Mouse (Mus musculus): ENCODE results near the gene Man1c1. TPM values are rescaled to one million over a fixed set of nuclear protein-coding genes. Genes with fewer than 3 reads are reported as not detected.

Gene Man1c1
- 3.9 and 4.1 TPM in 2 replicates for polyA plus RNA-seq (2014; fragmentation: Nextera tagmentation; extraction: Ambion mirVana)

- DNase-seq (ENCODE audit: low spot score) = peak; percentile 100
- H3K27me3 ChIP-seq (replicated peaks; ENCODE audit: control insufficient read depth, insufficient read depth, low read length) = peaks cover 27% of the 10 kb centered on the region
- peaks cover 17% of the 10 kb centered on the region for H3K4me1 ChIP-seq (replicated peaks; ENCODE audit: control insufficient read depth, insufficient read depth, low read length)
- WGBS = 1% methylated on average over 77 of the region's 81 CpGs
- peak within 1 kb of the TSS; percentile 62 for H3K9ac ChIP-seq (ENCODE audit: low read depth, low read length)
- 0 out of 2 replicates have a peak within 1 kb of the TSS, but pooled peaks have one; percentile 13 for H3K27ac ChIP-seq (ENCODE audit: low read depth, low read length)
- H3K4me2 ChIP-seq = peak within 1 kb of the TSS; percentile 88
- H3K36me3 ChIP-seq (ENCODE audit: control insufficient read depth, insufficient read depth, low read length) = no peaks in the 10 kb centered on the region
- ATAC-seq (replicated peaks; ENCODE audit: low FRiP score) = peak; percentile 93
- no peaks in the 10 kb centered on the region for H3K9me3 ChIP-seq (ENCODE audit: control insufficient read depth, low read length)
- H3K4me3 ChIP-seq (ENCODE audit: low read depth, low read length) = peak within 1 kb of the TSS; percentile 60
Observed at GRCm38 (mm10) chr4:134703835-134704546, at the start of gene Man1c1. Gene Man1c1 (minus strand): TSS chr4:134704290.

GRCm38 (mm10) chr4:134753516-134754261, 49.6 kb upstream of the Man1c1 start:
- Histone ChIP-seq H3K27ac (ENCODE audit: low read depth, low read length) (peak overlapping the region; percentile 68), H3K4me3 (ENCODE audit: low read depth, low read length) (no peak overlapping the region), H3K36me3 (ENCODE audit: control insufficient read depth, insufficient read depth, low read length) (peaks cover 14% of the 10 kb centered on the region), H3K4me1 (replicated peaks; ENCODE audit: control insufficient read depth, insufficient read depth, low read length) (peaks cover 83% of the 10 kb centered on the region), H3K27me3 (replicated peaks; ENCODE audit: control insufficient read depth, insufficient read depth, low read length) (no peaks in the 10 kb centered on the region), H3K9me3 (ENCODE audit: control insufficient read depth, low read length) (no peaks in the 10 kb centered on the region), H3K4me2 (no peak overlapping the region; the same call in 1 of the 2 replicates), H3K9ac (ENCODE audit: low read depth, low read length) (peak overlapping the region; percentile 35; the same call in 1 of the 2 replicates)
- WGBS = 45% methylated on average over 17 of the region's 17 CpGs
- ATAC-seq (replicated peaks; ENCODE audit: low FRiP score) (no peak), DNase-seq (ENCODE audit: low spot score) (no peak)

GRCm38 (mm10) chr4:134752911-134753426, 48.9 kb upstream of the Man1c1 start:
- no peaks in the 10 kb centered on the region for H3K27me3 ChIP-seq (replicated peaks; ENCODE audit: control insufficient read depth, insufficient read depth, low read length)
- DNase-seq (ENCODE audit: low spot score) = no peak
- H3K9me3 ChIP-seq (ENCODE audit: control insufficient read depth, low read length) = no peaks in the 10 kb centered on the region
- H3K36me3 ChIP-seq (ENCODE audit: control insufficient read depth, insufficient read depth, low read length) = peaks cover 21% of the 10 kb centered on the region
- 63% methylated on average over 11 of the region's 11 CpGs for WGBS
- H3K27ac ChIP-seq (ENCODE audit: low read depth, low read length) = 0 out of 2 replicates have a peak overlapping the region, but pooled peaks have one; percentile 89
- no peak overlapping the region for H3K4me2 ChIP-seq
- peaks cover 77% of the 10 kb centered on the region for H3K4me1 ChIP-seq (replicated peaks; ENCODE audit: control insufficient read depth, insufficient read depth, low read length)
- no peak overlapping the region for H3K9ac ChIP-seq (ENCODE audit: low read depth, low read length)
- no peak overlapping the region for H3K4me3 ChIP-seq (ENCODE audit: low read depth, low read length)
- no peak for ATAC-seq (replicated peaks; ENCODE audit: low FRiP score)

GRCm38 (mm10) chr4:134751682-134752380, 47.7 kb upstream of the Man1c1 start:
- peak overlapping the region; percentile 52; the same call in 1 of the 2 replicates for H3K9ac ChIP-seq (ENCODE audit: low read depth, low read length)
- H3K36me3 ChIP-seq (ENCODE audit: control insufficient read depth, insufficient read depth, low read length) = peaks cover 30% of the 10 kb centered on the region
- H3K27me3 ChIP-seq (replicated peaks; ENCODE audit: control insufficient read depth, insufficient read depth, low read length) = no peaks in the 10 kb centered on the region
- H3K9me3 ChIP-seq (ENCODE audit: control insufficient read depth, low read length) = no peaks in the 10 kb centered on the region
- H3K4me1 ChIP-seq (replicated peaks; ENCODE audit: control insufficient read depth, insufficient read depth, low read length) = peaks cover 71% of the 10 kb centered on the region
- H3K4me3 ChIP-seq (ENCODE audit: low read depth, low read length) = no peak overlapping the region
- no peak for DNase-seq (ENCODE audit: low spot score)
- WGBS = 53% methylated on average over 18 of the region's 18 CpGs
- peak; percentile 87 for ATAC-seq (replicated peaks; ENCODE audit: low FRiP score)
- peak overlapping the region; percentile 54 for H3K4me2 ChIP-seq
- peak overlapping the region; percentile 89 for H3K27ac ChIP-seq (ENCODE audit: low read depth, low read length)

GRCm38 (mm10) chr4:134750825-134751224, 46.7 kb upstream of the Man1c1 start:
- Histone ChIP-seq H3K27ac (ENCODE audit: low read depth, low read length) (peak overlapping the region; percentile 89; the same call in 1 of the 2 replicates), H3K27me3 (replicated peaks; ENCODE audit: control insufficient read depth, insufficient read depth, low read length) (no peaks in the 10 kb centered on the region), H3K9me3 (ENCODE audit: control insufficient read depth, low read length) (no peaks in the 10 kb centered on the region), H3K9ac (ENCODE audit: low read depth, low read length) (no peak overlapping the region), H3K4me1 (replicated peaks; ENCODE audit: control insufficient read depth, insufficient read depth, low read length) (peaks cover 61% of the 10 kb centered on the region), H3K4me2 (no peak overlapping the region), H3K4me3 (ENCODE audit: low read depth, low read length) (no peak overlapping the region), H3K36me3 (ENCODE audit: control insufficient read depth, insufficient read depth, low read length) (peaks cover 39% of the 10 kb centered on the region)
- ATAC-seq (replicated peaks; ENCODE audit: low FRiP score) = no peak
- 78% methylated on average over 6 of the region's 6 CpGs for WGBS
- DNase-seq (ENCODE audit: low spot score) = no peak

GRCm38 (mm10) chr4:134750263-134750662, 46.2 kb upstream of the Man1c1 start:
- no peak for ATAC-seq (replicated peaks; ENCODE audit: low FRiP score)
- Histone ChIP-seq H3K9ac (ENCODE audit: low read depth, low read length) (no peak overlapping the region), H3K4me3 (ENCODE audit: low read depth, low read length) (no peak overlapping the region), H3K9me3 (ENCODE audit: control insufficient read depth, low read length) (no peaks in the 10 kb centered on the region), H3K27me3 (replicated peaks; ENCODE audit: control insufficient read depth, insufficient read depth, low read length) (no peaks in the 10 kb centered on the region), H3K36me3 (ENCODE audit: control insufficient read depth, insufficient read depth, low read length) (peaks cover 40% of the 10 kb centered on the region), H3K27ac (ENCODE audit: low read depth, low read length) (no peak overlapping the region; the same call in 1 of the 2 replicates), H3K4me1 (replicated peaks; ENCODE audit: control insufficient read depth, insufficient read depth, low read length) (peaks cover 55% of the 10 kb centered on the region), H3K4me2 (no peak overlapping the region)
- 76% methylated on average over 5 of the region's 5 CpGs for WGBS
- no peak for DNase-seq (ENCODE audit: low spot score)

- peaks cover 35% of the 10 kb centered on the region for H3K36me3 ChIP-seq (ENCODE audit: control insufficient read depth, insufficient read depth, low read length)
- DNase-seq (ENCODE audit: low spot score) (peak; percentile 69), ATAC-seq (replicated peaks; ENCODE audit: low FRiP score) (peak; percentile 32)
- 54% methylated on average over 21 of the region's 21 CpGs for WGBS
- no peak overlapping the region for H3K4me3 ChIP-seq (ENCODE audit: low read depth, low read length)
- H3K27me3 ChIP-seq (replicated peaks; ENCODE audit: control insufficient read depth, insufficient read depth, low read length) = no peaks in the 10 kb centered on the region
- H3K4me2 ChIP-seq = no peak overlapping the region
- H3K27ac ChIP-seq (ENCODE audit: low read depth, low read length) = 0 out of 2 replicates have a peak overlapping the region, but pooled peaks have one; percentile 4
- peaks cover 47% of the 10 kb centered on the region for H3K4me1 ChIP-seq (replicated peaks; ENCODE audit: control insufficient read depth, insufficient read depth, low read length)
- peak overlapping the region; percentile 6; the same call in 1 of the 2 replicates for H3K9ac ChIP-seq (ENCODE audit: low read depth, low read length)
- no peaks in the 10 kb centered on the region for H3K9me3 ChIP-seq (ENCODE audit: control insufficient read depth, low read length)
Observed at GRCm38 (mm10) chr4:134749301-134750030, 45.4 kb upstream of the Man1c1 start.
